8 mouse cellular contexts compared by ENCODE assay signal in the genomic region with DNA sequence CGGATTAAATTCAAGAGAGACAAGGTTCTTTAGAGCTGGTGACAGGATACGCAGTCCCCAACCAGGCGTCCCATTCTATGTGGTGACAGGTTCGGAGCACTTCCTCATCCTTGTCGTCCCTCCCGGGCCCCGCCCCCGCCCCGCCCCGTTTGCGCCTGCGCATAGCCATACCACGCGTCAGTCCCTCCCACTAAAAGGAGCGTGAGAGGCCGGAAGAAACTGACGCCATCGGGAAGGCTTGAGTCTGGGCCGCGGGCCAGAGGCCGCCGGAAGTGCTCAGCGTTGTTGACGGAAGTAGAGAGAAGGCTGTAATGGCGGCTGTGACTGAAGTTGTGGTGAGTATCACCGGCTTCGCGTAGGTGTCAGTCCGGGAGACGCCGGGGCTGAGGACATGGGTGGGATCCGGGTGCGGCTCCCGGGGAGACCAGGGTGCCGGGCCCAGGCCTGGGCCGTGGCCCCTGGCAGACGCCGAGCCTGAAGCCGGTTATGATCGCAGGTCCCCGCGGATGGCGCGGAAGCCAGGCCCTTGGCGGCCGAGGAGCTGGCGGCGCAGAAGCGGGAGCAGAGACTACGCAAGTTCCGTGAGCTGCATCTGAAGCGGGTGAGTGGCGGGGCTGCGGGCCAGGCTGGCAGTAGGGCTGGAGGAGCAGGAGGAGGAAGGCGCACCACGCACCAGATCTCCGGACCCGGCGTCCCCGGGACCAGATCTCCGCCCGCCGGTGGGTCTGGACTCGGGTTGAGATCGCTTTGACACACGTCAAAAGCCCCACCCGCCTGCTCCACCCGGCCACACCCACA. TPM values are rescaled to one million over a fixed set of nuclear protein-coding genes. Genes with fewer than 3 reads are reported as not detected.
A peak's percentile ranks its signal among the peaks of the same experiment; 100 is the strongest.
DNase-seq lines count a peak whose midpoint lies in the region; ATAC-seq and TF ChIP-seq lines count a peak whose summit lies in the region.

Gene Syf2 (plus strand): TSS at position 215 of the 798 bp plus-strand sequence.

- H3K27ac ChIP-seq in hindbrain, embryonic 14.5 days: peak within 1 kb of the TSS; percentile 75

- POLR2A ChIA-PET in Patski (lab: Charles Lee): interaction anchor here (0.5 kb wide), 1 partner anchor 229 kb away, joined by 3 read pairs; no protein-coding TSS in a partner anchor

- H3K4me1 ChIP-seq in hindbrain, embryonic 14.5 days (replicated peaks; ENCODE audit: control insufficient read depth, insufficient read depth, low read length): peaks cover 9% of the 10 kb centered on the region

- peak within 1 kb of the TSS; percentile 82 for H3K4me3 ChIP-seq in hindbrain, embryonic 14.5 days (replicated peaks; ENCODE audit: low read length)

- H3K36me3 ChIP-seq in hindbrain, embryonic 14.5 days (replicated peaks; ENCODE audit: control insufficient read depth, insufficient read depth): peaks cover 74% of the 10 kb centered on the region

- H3K4me2 ChIP-seq in hindbrain, embryonic 14.5 days (replicated peaks): peak within 1 kb of the TSS; percentile 73

- in situ Hi-C loops in Patski (cut with MboI; ENCODE audit: low pct_unique_long_range_greater_than_20kb): no loop called here

- ATAC-seq in Patski: peak; percentile 76
- ATAC-seq in hindbrain, embryonic 14.5 days (ENCODE audit: low FRiP score): peak; percentile 97

- no peak for TF ChIP-seq CTCF in Patski (IDR thresholded peaks at IDR 0.05)

- no peaks in the 10 kb centered on the region for H3K9me3 ChIP-seq in hindbrain, embryonic 14.5 days (ENCODE audit: control insufficient read depth, low read length)

- H3K9ac ChIP-seq in hindbrain, embryonic 14.5 days: peak within 1 kb of the TSS; percentile 72

- under 1% methylated on average over 68 of the region's 68 CpGs for WGBS in hindbrain, embryonic 14.5 days

- no peaks in the 10 kb centered on the region for H3K27me3 ChIP-seq in Patski
- H3K27me3 ChIP-seq in hindbrain, embryonic 14.5 days (ENCODE audit: control insufficient read depth, insufficient read depth, low read length): no peaks in the 10 kb centered on the region

- CTCF ChIA-PET in Patski (lab: Charles Lee): no interaction called here

- no peak for DNase-seq in Patski (ENCODE audit: low read depth, low spot score)
- peak; percentile 97 to 98 for DNase-seq in cerebellum, postnatal 14 days
- peak; percentile 89 to 90 for DNase-seq in frontal cortex, postnatal 25 days (ENCODE audit: low spot score in 2 of 2)
- peak; percentile 96 for DNase-seq in hindbrain, embryonic 14.5 days (ENCODE audit: low spot score)
- peak; percentile 92 to 94 for DNase-seq in layer of hippocampus, postnatal 36 days
- DNase-seq in lung, postnatal 36 days: peak; percentile 98
- DNase-seq in retina, postnatal 1 day: peak; percentile 99
- DNase-seq in urinary bladder, adult 18-20 months (ENCODE audit: low spot score in 2 of 2): peak; percentile 79 to 92

RNA-seq across cellular contexts. Expression of gene Syf2, which starts in this region (rescaled TPM):
- 73.5 TPM for polyA plus RNA-seq in Patski (2021)
- 47.7 and 50.2 TPM in 2 replicates for polyA plus RNA-seq in hindbrain, embryonic 14.5 days (2014; fragmentation: Nextera tagmentation; extraction: Ambion mirVana)
- total RNA-seq in layer of hippocampus, postnatal 36 days (2021): 10 to 100 TPM; 48.1 to 51.9 TPM
